Mouse (Mus musculus) stomach, postnatal 0 days (tissue): ENCODE results near the gene Cbx6. TPM values are rescaled to one million over a fixed set of nuclear protein-coding genes. Genes with fewer than 3 reads are reported as not detected.

Experiments used
- ATAC-seq: fragments of 200-750 bp; cut with Nextera tagmentation; 2 replicates; pipeline ENCODE4 v1.8.0; 2017; ENCODE audit not compliant: low FRiP score, low TSS enrichment
- DNase-seq: peaks from one replicate; pipeline ENCODE4 v3.0.0-alpha.2; 2016; ENCODE audit warnings: low spot score
- H3K27ac ChIP-seq: fragments of 300-500 bp; sonication (generic); replicated peaks from 2 replicates; pipeline ENCODE4 v1.5.1; 2014; ENCODE audit warnings: mild to moderate bottlenecking, control low read depth
- H3K27me3 ChIP-seq: fragments of 300-500 bp; sonication (generic); 2 replicates; pipeline ENCODE4 v1.6.1; 2014; ENCODE audit warnings: low read length; ENCODE audit not compliant: control insufficient read depth, insufficient read depth
- H3K36me3 ChIP-seq: fragments of 300-500 bp; sonication (generic); 2 replicates; pipeline ENCODE4 v1.6.1; 2014; ENCODE audit warnings: low read length, mixed read lengths; ENCODE audit not compliant: control insufficient read depth, insufficient read depth
- H3K4me1 ChIP-seq: fragments of 300-500 bp; sonication (generic); replicated peaks from 2 replicates; pipeline ENCODE4 v1.6.1; 2014; ENCODE audit warnings: antibody characterized with exemption; ENCODE audit not compliant: control insufficient read depth, insufficient read depth
- H3K4me2 ChIP-seq: fragments of 300-500 bp; sonication (generic); replicated peaks from 2 replicates; pipeline ENCODE4 v1.6.1; 2014; ENCODE audit warnings: low read depth, mild to moderate bottlenecking, control low read depth, moderate library complexity
- H3K4me3 ChIP-seq: fragments of 300-500 bp; sonication (generic); 2 replicates; pipeline ENCODE4 v1.5.1; 2014; ENCODE audit warnings: low read depth, low read length, control low read depth
- H3K9ac ChIP-seq: fragments of 300-500 bp; sonication (generic); 2 replicates; pipeline ENCODE4 v1.6.1; 2014; ENCODE audit warnings: mild to moderate bottlenecking, low read length, control low read depth, mixed read lengths
- H3K9me3 ChIP-seq: fragments of 300-500 bp; sonication (generic); 2 replicates; pipeline ENCODE4 v1.6.1; 2016; ENCODE audit warnings: low read length; ENCODE audit not compliant: control insufficient read depth
- CTCF ChIP-seq: IDR thresholded peaks from 2 replicates; pipeline ENCODE4 v1.5.1; 2016; ENCODE audit warnings: antibody characterized with exemption, low read depth, mild to moderate bottlenecking, moderate library complexity
- EP300 ChIP-seq: optimal IDR thresholded peaks from 2 replicates; pipeline ENCODE3; 2016; ENCODE audit warnings: antibody characterized with exemption
- WGBS: fragments of 180-500 bp; shearing (Covaris S2); extraction: QIAGEN DNeasy Blood & Tissue Kit; methylation state at CpG from one replicate; pipeline ENCODE4 v1.1.7; 2014; 5-methylcytosine and 5-hydroxymethylcytosine counted together
- polyA plus RNA-seq: library from polyadenylated mRNA; unstranded; fragments of >200 nt; fragmentation: Nextera tagmentation; extraction: Ambion mirVana; gene quantifications from 2 replicates; pipeline ENCODE4 v1.2.1, GENCODE M21; 2015

Cbx6 gene
- polyA plus RNA-seq, 1 experiment from 2014 or later, result 33.3 TPM

- Histone ChIP-seq H3K4me1 (no peaks in the 10 kb centered on the region), H3K27me3 (no peaks in the 10 kb centered on the region), H3K36me3 (no peaks in the 10 kb centered on the region), H3K9me3 (no peaks in the 10 kb centered on the region), H3K9ac (no peak overlapping the region), H3K4me2 (no peak overlapping the region), H3K27ac (no peak overlapping the region), H3K4me3 (no peak overlapping the region)
- no peak for ATAC-seq
- WGBS, result 84% methylated on average over 7 of the region's 7 CpGs
- DNase-seq, result no peak
- TF ChIP-seq CTCF (no peak), EP300 (no peak)
Measured at GRCm38 (mm10) chr15:79797096-79797495, 37.4 kb downstream of the Cbx6 start.

GRCm38 (mm10) chr15:79796256-79796655 is 38.2 kb downstream of the Cbx6 start:
- ATAC-seq, result no peak
- WGBS, result 71% methylated on average over 12 of the region's 12 CpGs
- H3K9me3 ChIP-seq, result no peaks in the 10 kb centered on the region

GRCm38 (mm10) chr15:79794173-79794572 is 40.3 kb downstream of the Cbx6 start:
- H3K9ac ChIP-seq, result no peak overlapping the region
- H3K36me3 ChIP-seq, result no peaks in the 10 kb centered on the region
- no peak overlapping the region for H3K4me2 ChIP-seq
- H3K4me3 ChIP-seq, result no peak overlapping the region
- ATAC-seq (no peak), DNase-seq (peak; percentile 28)
- H3K4me1 ChIP-seq, result no peaks in the 10 kb centered on the region
- H3K27me3 ChIP-seq, result no peaks in the 10 kb centered on the region
- no peak for TF ChIP-seq CTCF
- no peak for TF ChIP-seq EP300
- H3K27ac ChIP-seq, result no peak overlapping the region
- WGBS, result 18% methylated on average over 20 of the region's 20 CpGs
- no peaks in the 10 kb centered on the region for H3K9me3 ChIP-seq

More at GRCm38 (mm10) chr15:79796256-79796655, 38.2 kb downstream of the Cbx6 start:
- Histone ChIP-seq H3K4me1 (no peaks in the 10 kb centered on the region), H3K27ac (no peak overlapping the region), H3K27me3 (no peaks in the 10 kb centered on the region), H3K36me3 (no peaks in the 10 kb centered on the region), H3K9ac (no peak overlapping the region), H3K4me3 (no peak overlapping the region), H3K4me2 (no peak overlapping the region)
- no peak for DNase-seq
- TF ChIP-seq EP300 (no peak), CTCF (no peak)

GRCm38 (mm10) chr15:79793076-79793475 is 41.4 kb downstream of the Cbx6 start:
- WGBS, result 91% methylated on average over 9 of the region's 9 CpGs
- DNase-seq (no peak), ATAC-seq (no peak)
- H3K4me1 ChIP-seq, result no peaks in the 10 kb centered on the region
- no peak overlapping the region for H3K4me3 ChIP-seq
- no peaks in the 10 kb centered on the region for H3K27me3 ChIP-seq
- no peaks in the 10 kb centered on the region for H3K36me3 ChIP-seq
- H3K27ac ChIP-seq, result no peak overlapping the region
- TF ChIP-seq EP300 (no peak), CTCF (no peak)
- no peak overlapping the region for H3K4me2 ChIP-seq
- H3K9me3 ChIP-seq, result no peaks in the 10 kb centered on the region
- no peak overlapping the region for H3K9ac ChIP-seq

- no peak; the same call in 1 of the 2 replicates for ATAC-seq
- no peak overlapping the region for H3K9ac ChIP-seq
- no peaks in the 10 kb centered on the region for H3K36me3 ChIP-seq
- H3K4me2 ChIP-seq, result no peak overlapping the region
- peak; percentile 30 for DNase-seq
- no peaks in the 10 kb centered on the region for H3K27me3 ChIP-seq
- H3K4me3 ChIP-seq, result no peak overlapping the region
- no peak overlapping the region for H3K27ac ChIP-seq
- 31% methylated on average over 19 of the region's 19 CpGs for WGBS
- no peak for TF ChIP-seq CTCF
- H3K9me3 ChIP-seq, result no peaks in the 10 kb centered on the region
- H3K4me1 ChIP-seq, result no peaks in the 10 kb centered on the region
Measured at GRCm38 (mm10) chr15:79792455-79792854, 42.0 kb downstream of the Cbx6 start.

- ATAC-seq (no peak), DNase-seq (peak; percentile 78)
- H3K4me1 ChIP-seq, result no peaks in the 10 kb centered on the region
- H3K4me3 ChIP-seq, result no peak overlapping the region
- no peak overlapping the region for H3K4me2 ChIP-seq
- no peaks in the 10 kb centered on the region for H3K27me3 ChIP-seq
- peak; percentile 49 for TF ChIP-seq CTCF
- TF ChIP-seq EP300, result no peak
- 4% methylated on average over 12 of the region's 12 CpGs for WGBS
- H3K36me3 ChIP-seq, result no peaks in the 10 kb centered on the region
- H3K9me3 ChIP-seq, result no peaks in the 10 kb centered on the region
- no peak overlapping the region for H3K27ac ChIP-seq
- no peak overlapping the region for H3K9ac ChIP-seq
Measured at GRCm38 (mm10) chr15:79791502-79791901, 43.0 kb downstream of the Cbx6 start.
